Mouse (Mus musculus) embryonic fibroblast, embryonic 13.5 days (primary cell): ENCODE results near the gene Cog5.

Experiments used
- CTCF ChIP-seq: IDR thresholded peaks from 2 replicates; pipeline ENCODE4 v1.5.1; 2011; ENCODE audit warnings: mild to moderate bottlenecking, control low read depth, low read length, moderate library complexity, borderline replicate concordance; ENCODE audit not compliant: insufficient read depth
- POLR2A ChIP-seq: IDR thresholded peaks from 2 replicates; pipeline ENCODE4 v1.6.1; 2011; ENCODE audit warnings: low read depth, mild to moderate bottlenecking, control low read depth, low read length, moderate library complexity

DNA sequence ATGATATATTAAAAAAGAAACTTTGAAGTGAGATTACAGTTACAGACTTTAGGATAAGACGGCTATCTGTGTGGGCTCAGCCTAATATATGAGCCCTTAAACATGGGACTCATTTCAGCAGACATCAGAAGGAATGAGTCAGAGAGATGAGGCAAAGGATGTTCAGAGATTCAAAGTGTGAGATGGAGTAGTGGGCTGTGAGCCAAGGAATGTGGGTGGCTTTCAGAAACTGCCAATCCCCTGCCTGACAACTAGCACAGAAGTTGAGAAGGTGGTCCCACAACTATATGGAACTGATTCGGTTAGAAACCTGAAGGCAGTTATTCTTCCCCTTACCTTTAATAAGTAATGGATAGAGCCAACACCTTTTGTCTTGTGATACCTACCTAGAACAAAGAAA is 79.9 kb downstream of the Cog5 start:
- no peak for TF ChIP-seq CTCF
- TF ChIP-seq POLR2A: no peak
